ENCODE assay signal across 9 mouse cellular contexts in genomic region chr15:86124359-86124758, GRCm38 (mm10).
DNase-seq lines count a peak whose midpoint lies in the region; ATAC-seq lines count a peak whose summit lies in the region.
"Had no signal": no experiment of that assay in that cellular context is flagged by ENCODE, and none has a peak within 500 bp of the region (broad histone marks: within the 10 kb centered on the region; RNA-seq: fewer than 3 reads in every experiment).

No protein-coding gene starts in this region.

- DNase-seq in right cerebral cortex, adult 18-20 months: peak; percentile 49
- no peak for DNase-seq in right cerebral cortex, postnatal 25 days
- peak; percentile 77 for DNase-seq in cerebellum, adult 11-12 months
- peak; percentile 85 for DNase-seq in left cerebral cortex, postnatal 4 days
- peak; percentile 87 for DNase-seq in splenic B cell, adult 2 months (ENCODE audit: low read depth, low spot score)

- H3K27ac ChIP-seq in forebrain, embryonic 15.5 days (replicated peaks): no peak overlapping the region
- H3K27ac ChIP-seq in intestine, embryonic 15.5 days: no peak overlapping the region
- no peak overlapping the region for H3K27ac ChIP-seq in midbrain, embryonic 15.5 days
- H3K27ac ChIP-seq: embryonic facial prominence, embryonic 12.5 days had no signal

- H3K4me2 ChIP-seq in forebrain, embryonic 15.5 days (replicated peaks): no peak overlapping the region
- no peak overlapping the region for H3K4me2 ChIP-seq in intestine, embryonic 15.5 days (replicated peaks)
- H3K4me2 ChIP-seq in midbrain, embryonic 15.5 days: no peak overlapping the region
- H3K4me2 ChIP-seq: embryonic facial prominence, embryonic 12.5 days had no signal

- peaks cover 4% of the 10 kb centered on the region; the same call in 1 of the 2 replicates for H3K4me1 ChIP-seq in forebrain, embryonic 15.5 days
- no peaks in the 10 kb centered on the region for H3K4me1 ChIP-seq in intestine, embryonic 15.5 days (replicated peaks)
- 0 out of 2 replicates have a peak, but pooled peaks cover 3% of the 10 kb centered on the region for H3K4me1 ChIP-seq in midbrain, embryonic 15.5 days

- H3K9ac ChIP-seq in forebrain, embryonic 15.5 days (replicated peaks): no peak overlapping the region
- no peak overlapping the region for H3K9ac ChIP-seq in intestine, embryonic 15.5 days
- H3K9ac ChIP-seq in midbrain, embryonic 15.5 days: no peak overlapping the region
- H3K9ac ChIP-seq: embryonic facial prominence, embryonic 12.5 days had no signal

- no peaks in the 10 kb centered on the region for H3K27me3 ChIP-seq in forebrain, embryonic 15.5 days
- no peaks in the 10 kb centered on the region for H3K27me3 ChIP-seq in intestine, embryonic 15.5 days (replicated peaks)
- no peaks in the 10 kb centered on the region for H3K27me3 ChIP-seq in midbrain, embryonic 15.5 days (replicated peaks)
- no peaks in the 10 kb centered on the region for H3K27me3 ChIP-seq in splenic B cell, adult 2 months (ENCODE audit: control insufficient read depth, insufficient read depth, low read length, poor library complexity, severe bottlenecking)
- H3K27me3 ChIP-seq: embryonic facial prominence, embryonic 12.5 days had no signal

- intact Hi-C loops in left cerebral cortex, postnatal 4 days (cut with DNase I): no loop called here

- H3K36me3 ChIP-seq in forebrain, embryonic 15.5 days: peaks cover 73% of the 10 kb centered on the region
- peaks cover 15% of the 10 kb centered on the region; the same call in 1 of the 2 replicates for H3K36me3 ChIP-seq in intestine, embryonic 15.5 days
- peaks cover 46% of the 10 kb centered on the region for H3K36me3 ChIP-seq in midbrain, embryonic 15.5 days (replicated peaks)
- peaks cover 3% of the 10 kb centered on the region for H3K36me3 ChIP-seq in splenic B cell, adult 2 months (ENCODE audit: control insufficient read depth, insufficient read depth, low read length, poor library complexity, severe bottlenecking)

- no peak overlapping the region for H3K4me3 ChIP-seq in forebrain, embryonic 15.5 days
- H3K4me3 ChIP-seq in intestine, embryonic 15.5 days (replicated peaks): no peak overlapping the region
- H3K4me3 ChIP-seq in midbrain, embryonic 15.5 days: no peak overlapping the region
- H3K4me3 ChIP-seq: embryonic facial prominence, embryonic 12.5 days had no signal

- no peaks in the 10 kb centered on the region for H3K9me3 ChIP-seq in forebrain, embryonic 15.5 days
- no peaks in the 10 kb centered on the region for H3K9me3 ChIP-seq in intestine, embryonic 15.5 days
- H3K9me3 ChIP-seq in midbrain, embryonic 15.5 days: no peaks in the 10 kb centered on the region
- H3K9me3 ChIP-seq: embryonic facial prominence, embryonic 12.5 days had no signal

- peak; percentile 53; the same call in 1 of the 2 replicates for ATAC-seq in forebrain, embryonic 15.5 days (replicated peaks)
- ATAC-seq in intestine, embryonic 15.5 days: peak; percentile 53
- ATAC-seq in midbrain, embryonic 15.5 days (replicated peaks): peak; percentile 28; the same call in 1 of the 2 replicates

- 41% methylated on average over 1 of the region's 1 CpGs for WGBS in forebrain, embryonic 15.5 days
- 57% methylated on average over 1 of the region's 1 CpGs for WGBS in intestine, embryonic 15.5 days
- WGBS in midbrain, embryonic 15.5 days: 36% methylated on average over 1 of the region's 1 CpGs
